ENCODE assay signal across 10 mouse cellular contexts in genomic region chr2:31449441-31449815, GRCm38 (mm10). TPM values are rescaled to one million over a fixed set of nuclear protein-coding genes. Genes with fewer than 3 reads are reported as not detected.
DNase-seq lines count a peak whose midpoint lies in the region; ATAC-seq and TF ChIP-seq lines count a peak whose summit lies in the region.
"Had no signal": no experiment of that assay in that cellular context is flagged by ENCODE, and none has a peak within 500 bp of the region (broad histone marks: within the 10 kb centered on the region; RNA-seq: fewer than 3 reads in every experiment).

No protein-coding gene starts in this region.

- no peak for TF ChIP-seq CTCF in CH12.LX (conservative IDR thresholded peaks at IDR 0.05 in 1 of 2, IDR thresholded peaks at IDR 0.05 in 1 of 2; ENCODE audit: low read depth in 2 of 2, low read length in 2 of 2)

- WGBS in forebrain, embryonic 10.5 days = 67% methylated on average over 4 of the region's 4 CpGs
- WGBS in forebrain, embryonic 11.5 days = 46% methylated on average over 4 of the region's 4 CpGs
- WGBS in forebrain, embryonic 14.5 days = 28% methylated on average over 4 of the region's 4 CpGs
- 43% methylated on average over 4 of the region's 4 CpGs for WGBS in stomach, embryonic 16.5 days

- no peak overlapping the region for H3K4me2 ChIP-seq in forebrain, embryonic 11.5 days (ENCODE audit: low read depth, low read length, severe bottlenecking)
- no peak overlapping the region for H3K4me2 ChIP-seq in CH12.LX (ENCODE audit: insufficient read depth, low read depth, poor library complexity, severe bottlenecking)
- H3K4me2 ChIP-seq in forebrain, embryonic 14.5 days (ENCODE audit: low read length) = no peak overlapping the region
- H3K4me2 ChIP-seq in stomach, embryonic 16.5 days (ENCODE audit: low read depth, low read length) = no peak overlapping the region
- H3K4me2 ChIP-seq: embryonic facial prominence, embryonic 13.5 days had no signal

- peaks cover 23% of the 10 kb centered on the region for H3K27me3 ChIP-seq in forebrain, embryonic 10.5 days (ENCODE audit: poor library complexity, severe bottlenecking)
- no peaks in the 10 kb centered on the region for H3K27me3 ChIP-seq in forebrain, embryonic 11.5 days (ENCODE audit: control insufficient read depth, insufficient read depth, low read length)
- H3K27me3 ChIP-seq in CH12.LX (replicated peaks) = no peaks in the 10 kb centered on the region
- H3K27me3 ChIP-seq in forebrain, embryonic 14.5 days (replicated peaks; ENCODE audit: control insufficient read depth, insufficient read depth, low read length) = no peaks in the 10 kb centered on the region
- H3K27me3 ChIP-seq in stomach, embryonic 16.5 days (ENCODE audit: control insufficient read depth, insufficient read depth, low read length) = no peaks in the 10 kb centered on the region
- H3K27me3 ChIP-seq: embryonic facial prominence, embryonic 13.5 days had no signal

- H3K36me3 ChIP-seq in forebrain, embryonic 10.5 days (replicated peaks) = no peaks in the 10 kb centered on the region
- H3K36me3 ChIP-seq in forebrain, embryonic 11.5 days (ENCODE audit: control insufficient read depth, insufficient read depth, low read length) = no peaks in the 10 kb centered on the region
- peaks cover 12 to 41% of the 10 kb centered on the region in 2 experiments for H3K36me3 ChIP-seq in CH12.LX (replicated peaks in 1 of 2; ENCODE audit: control insufficient read depth in 1 of 2, insufficient read depth in 1 of 2, low read length in 1 of 2)
- H3K36me3 ChIP-seq in forebrain, embryonic 14.5 days (ENCODE audit: control insufficient read depth, insufficient read depth, low read length) = no peaks in the 10 kb centered on the region
- no peaks in the 10 kb centered on the region for H3K36me3 ChIP-seq in stomach, embryonic 16.5 days (ENCODE audit: control insufficient read depth, insufficient read depth, low read length)
- H3K36me3 ChIP-seq: embryonic facial prominence, embryonic 13.5 days had no signal

- dilution Hi-C loops in CH12.LX (cut with MboI; ENCODE audit: extremely low pct_ligation_motif_present, extremely low pct_unique_long_range_greater_than_20kb, low sequenced_read_pairs) = no loop called here

- no peak for TF ChIP-seq POLR2A in CH12.LX (IDR thresholded peaks at IDR 0.05; ENCODE audit: low read depth, low read length)

- TF ChIP-seq RAD21 in CH12.LX (IDR thresholded peaks at IDR 0.05; ENCODE audit: low read depth, low read length) = no peak

- no peak overlapping the region for H3K9ac ChIP-seq in forebrain, embryonic 11.5 days (ENCODE audit: low read length)
- no peak overlapping the region for H3K9ac ChIP-seq in CH12.LX (ENCODE audit: insufficient read depth, low read depth)
- H3K9ac ChIP-seq in forebrain, embryonic 14.5 days (ENCODE audit: low read length) = no peak overlapping the region
- no peak overlapping the region for H3K9ac ChIP-seq in stomach, embryonic 16.5 days (ENCODE audit: low read length)
- H3K9ac ChIP-seq: embryonic facial prominence, embryonic 13.5 days had no signal

- no peak overlapping the region for H3K4me3 ChIP-seq in forebrain, embryonic 10.5 days
- no peak overlapping the region for H3K4me3 ChIP-seq in forebrain, embryonic 11.5 days (ENCODE audit: low read depth, low read length)
- H3K4me3 ChIP-seq in CH12.LX (replicated peaks in 1 of 3; ENCODE audit: low read depth in 2 of 3, low read length in 2 of 3, poor library complexity in 1 of 3) = no peak overlapping the region
- no peak overlapping the region for H3K4me3 ChIP-seq in forebrain, embryonic 14.5 days (ENCODE audit: low read depth, low read length)
- H3K4me3 ChIP-seq in stomach, embryonic 16.5 days (replicated peaks; ENCODE audit: low read length) = no peak overlapping the region
- H3K4me3 ChIP-seq: embryonic facial prominence, embryonic 13.5 days had no signal

- no peaks in the 10 kb centered on the region for H3K9me3 ChIP-seq in forebrain, embryonic 10.5 days
- H3K9me3 ChIP-seq in forebrain, embryonic 11.5 days (ENCODE audit: control insufficient read depth, low read length) = no peaks in the 10 kb centered on the region
- no peaks in the 10 kb centered on the region for H3K9me3 ChIP-seq in CH12.LX (replicated peaks; ENCODE audit: low read length)
- H3K9me3 ChIP-seq in forebrain, embryonic 14.5 days (replicated peaks; ENCODE audit: control insufficient read depth, low read length) = no peaks in the 10 kb centered on the region
- H3K9me3 ChIP-seq in stomach, embryonic 16.5 days (replicated peaks; ENCODE audit: control insufficient read depth, low read length) = no peaks in the 10 kb centered on the region
- H3K9me3 ChIP-seq: embryonic facial prominence, embryonic 13.5 days had no signal

- no peak for TF ChIP-seq EP300 in CH12.LX (IDR thresholded peaks at IDR 0.05; ENCODE audit: low read length)

- no peaks in the 10 kb centered on the region; the same call in 1 of the 2 replicates for H3K79me2 ChIP-seq in CH12.LX (replicated peaks; ENCODE audit: control insufficient read depth, extremely low read depth, insufficient read depth, poor library complexity, severe bottlenecking)

- DNase-seq in forebrain, embryonic 10.5 days (ENCODE audit: extremely low spot score, low spot score) = no peak
- DNase-seq in forebrain, embryonic 11.5 days (ENCODE audit: low spot score) = no peak
- DNase-seq in CH12.LX (ENCODE audit: extremely low read depth) = no peak
- DNase-seq in forebrain, embryonic 14.5 days (ENCODE audit: low spot score) = peak; percentile 86
- peak; percentile 39 to 58 for DNase-seq in layer of hippocampus, adult 18-20 months (ENCODE audit: low spot score in 2 of 2)

- peak overlapping the region; percentile 40; the same call in 1 of the 2 replicates for H3K27ac ChIP-seq in forebrain, embryonic 10.5 days
- H3K27ac ChIP-seq in forebrain, embryonic 11.5 days (ENCODE audit: low read depth, low read length) = no peak overlapping the region
- no peak overlapping the region for H3K27ac ChIP-seq in CH12.LX (ENCODE audit: insufficient read depth, low read depth)
- H3K27ac ChIP-seq in forebrain, embryonic 14.5 days (ENCODE audit: low read depth, low read length) = no peak overlapping the region
- peak overlapping the region; percentile 12; the same call in 1 of the 2 replicates for H3K27ac ChIP-seq in stomach, embryonic 16.5 days (ENCODE audit: low read length)
- H3K27ac ChIP-seq: embryonic facial prominence, embryonic 13.5 days; macrophage had no signal

- no peak for ATAC-seq in forebrain, embryonic 11.5 days (replicated peaks; ENCODE audit: low FRiP score)
- peak; percentile 85 for ATAC-seq in forebrain, embryonic 14.5 days
- ATAC-seq in megakaryocyte-erythroid progenitor cell, adult 5-6 weeks (replicated peaks; ENCODE audit: low FRiP score, low TSS enrichment, poor library complexity, severe bottlenecking) = peak; percentile 38; the same call in 1 of the 2 replicates
- peak; percentile 16; the same call in 1 of the 2 replicates for ATAC-seq in stomach, embryonic 16.5 days (ENCODE audit: insufficient read depth, low FRiP score)
- ATAC-seq in erythroid progenitor cell, adult 5-6 weeks (replicated peaks; ENCODE audit: low FRiP score, poor library complexity, severe bottlenecking) = no peak

- in situ Hi-C loops in CH12.LX (cut with MboI; ENCODE audit: low pct_ligation_motif_present, low pct_unique_long_range_greater_than_20kb, low sequenced_read_pairs) = no loop called here

- peaks cover 64% of the 10 kb centered on the region for H3K4me1 ChIP-seq in forebrain, embryonic 10.5 days
- H3K4me1 ChIP-seq in forebrain, embryonic 11.5 days (replicated peaks; ENCODE audit: control insufficient read depth, insufficient read depth, low read length) = peaks cover 7% of the 10 kb centered on the region; the same call in 1 of the 2 replicates
- H3K4me1 ChIP-seq in CH12.LX (ENCODE audit: control insufficient read depth in 1 of 2, insufficient read depth in 2 of 2) = peaks cover 40 to 88% of the 10 kb centered on the region in 2 experiments
- peaks cover 18% of the 10 kb centered on the region for H3K4me1 ChIP-seq in forebrain, embryonic 14.5 days (ENCODE audit: control insufficient read depth, insufficient read depth, low read length)
- H3K4me1 ChIP-seq in stomach, embryonic 16.5 days (ENCODE audit: control insufficient read depth, insufficient read depth, low read length) = peaks cover 43% of the 10 kb centered on the region

TF ChIP-seq in CH12.LX, 34 proteins besides CTCF, POLR2A, EP300 and RAD21:
- TF ChIP-seq POLR2AphosphoS2 (IDR thresholded peaks at IDR 0.05; ENCODE audit: low read depth, low read length) = 0 out of 2 replicates have a peak, but pooled peaks have one; percentile 18
- no peak for TF ChIP-seq ETS1 (conservative IDR thresholded peaks at IDR 0.05; ENCODE audit: low read depth, low read length)
- no peak for TF ChIP-seq PAX5 (IDR thresholded peaks at IDR 0.05; ENCODE audit: low read length)

RNA-seq across cellular contexts. Expression of gene Ass1, which starts 20.6 kb away (rescaled TPM):
- polyA plus RNA-seq in forebrain, embryonic 10.5 days (2016; fragmentation: Nextera tagmentation; extraction: Ambion mirVana) = 7.3 and 7.6 TPM in 2 replicates
- polyA plus RNA-seq in forebrain, embryonic 11.5 days (2014; fragmentation: Nextera tagmentation; extraction: Ambion mirVana) = 3.3 and 6.8 TPM in 2 replicates
- total RNA-seq in CH12.LX (2012; rRNA removed) (45.1 and 64.4 TPM in 2 replicates), CH12.LX (2014; rRNA removed) (87.8 and 97.4 TPM in 2 replicates)
- 204 and 211 TPM in 2 replicates for polyA plus RNA-seq in CH12.LX (2012; ENCODE audit: insufficient read length, low read depth)
- polyA plus RNA-seq in forebrain, embryonic 14.5 days (2014; fragmentation: Nextera tagmentation; extraction: Ambion mirVana) = 6.3 and 6.9 TPM in 2 replicates
- total RNA-seq in layer of hippocampus, adult 18-20 months (2021) = 10 to 100 TPM; 33.8 to 40.5 TPM
- total RNA-seq in megakaryocyte-erythroid progenitor cell, adult 5-6 weeks (2014; fragmentation: Nextera tagmentation) = 63.2 and 78.5 TPM in 2 replicates
- 93.7 and 108 TPM in 2 replicates for total RNA-seq in megakaryocyte-erythroid progenitor cell, adult 5-6 weeks (2017)
- polyA plus RNA-seq in stomach, embryonic 16.5 days (2015; fragmentation: Nextera tagmentation; extraction: Ambion mirVana) = 212 and 226 TPM in 2 replicates
- 5.0 and 15.1 TPM in 2 replicates for total RNA-seq in erythroid progenitor cell, adult 5-6 weeks (2015; ENCODE audit: low replicate concordance)
- 3.9 and 6.1 TPM in 2 replicates for total RNA-seq in erythroid progenitor cell, adult 5-6 weeks (2017; ENCODE audit: low replicate concordance)

Comparison
In these comparisons a context has a peak if more than half of its experiments do, and no peak if none do; other contexts are left out.
1. DNase-seq: peak in forebrain, embryonic 14.5 days (single experiment) and layer of hippocampus, adult 18-20 months (2 of 2); none in forebrain, embryonic 10.5 days (single experiment), forebrain, embryonic 11.5 days (single experiment) and CH12.LX (single experiment).
2. H3K27ac ChIP-seq: peak in forebrain, embryonic 10.5 days (single experiment) and stomach, embryonic 16.5 days (single experiment); none in forebrain, embryonic 11.5 days (single experiment), CH12.LX (single experiment) and forebrain, embryonic 14.5 days (single experiment).
3. ATAC-seq: peak in forebrain, embryonic 14.5 days (single experiment), megakaryocyte-erythroid progenitor cell, adult 5-6 weeks (single experiment) and stomach, embryonic 16.5 days (single experiment); none in forebrain, embryonic 11.5 days (single experiment) and erythroid progenitor cell, adult 5-6 weeks (single experiment).
4. RNA of gene Ass1, which starts 20.6 kb away (polyA plus RNA-seq): 212 to 226 TPM in stomach, embryonic 16.5 days and 204 to 211 TPM in CH12.LX; 7.3 to 7.6 TPM in forebrain, embryonic 10.5 days, 6.3 to 6.9 TPM in forebrain, embryonic 14.5 days and 3.3 to 6.8 TPM in forebrain, embryonic 11.5 days; every median in the first group is over 10 times any median in the second.